Mouse (Mus musculus) olfactory bulb, adult 2 months (tissue): ENCODE results near the gene Oxtr. TPM values are rescaled to one million over a fixed set of nuclear protein-coding genes. Genes with fewer than 3 reads are reported as not detected.
A peak's percentile ranks its signal among the peaks of the same experiment; 100 is the strongest.

Experiments used
- H3K27ac ChIP-seq: fragments of 200-500 bp; 2 replicates; pipeline ENCODE4 v1.5.1; 2012; ENCODE audit warnings: low read depth, low read length; ENCODE audit not compliant: insufficient read depth
- H3K4me1 ChIP-seq: fragments of 200-500 bp; 2 replicates; pipeline ENCODE4 v1.6.1; 2012; ENCODE audit warnings: low read length; ENCODE audit not compliant: control insufficient read depth, insufficient read depth
- H3K4me3 ChIP-seq: fragments of 200-500 bp; 2 replicates; pipeline ENCODE4 v1.5.1; 2012; ENCODE audit warnings: mild to moderate bottlenecking, low read depth, low read length, moderate library complexity; ENCODE audit not compliant: insufficient read depth
- CTCF ChIP-seq: fragments of 200-500 bp; IDR thresholded peaks from 2 replicates; pipeline ENCODE4 v1.5.1; 2012; ENCODE audit warnings: low read depth, mild to moderate bottlenecking, low read length, moderate library complexity; ENCODE audit not compliant: insufficient read depth
- POLR2A ChIP-seq: fragments of 200-500 bp; IDR thresholded peaks from 2 replicates; pipeline ENCODE4 v1.6.1; 2012; ENCODE audit warnings: mild to moderate bottlenecking, low read depth, low read length, moderate library complexity; ENCODE audit not compliant: insufficient read depth
- WGBS: fragments of 180-500 bp; shearing (Covaris S2); methylation state at CpG from one replicate; pipeline ENCODE4 v1.1.7; 2018; 5-methylcytosine and 5-hydroxymethylcytosine counted together
- polyA plus RNA-seq: library from polyadenylated mRNA; stranded (reverse); fragments of >200 nt; gene quantifications from 2 replicates; pipeline ENCODE4 v1.2.4, GENCODE M21; 2012; ENCODE audit warnings: low replicate concordance; ENCODE audit not compliant: missing spikeins, insufficient read depth, insufficient read length

The Oxtr gene
- polyA plus RNA-seq, 1 experiment = not detected

DNA sequence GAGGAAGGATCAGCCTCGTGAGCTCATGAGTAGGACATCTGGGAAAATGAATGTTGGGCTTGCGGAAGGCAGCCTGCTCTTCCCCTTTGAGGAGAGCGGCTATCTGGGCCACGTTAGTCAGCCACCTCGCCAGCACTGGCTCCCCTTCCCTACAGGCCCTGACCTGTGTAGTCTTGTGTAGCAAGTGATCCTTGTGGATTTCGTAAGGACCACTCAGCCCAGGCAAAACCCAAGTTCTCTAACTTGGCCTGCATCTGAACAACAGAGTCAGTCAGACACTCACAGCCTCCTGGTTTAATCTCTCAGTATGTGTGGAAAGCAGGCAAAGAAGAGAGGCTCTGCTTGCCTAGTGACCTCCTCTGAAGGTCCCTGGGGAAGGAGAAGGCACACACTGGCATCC lies 2.9 kb upstream of the Oxtr start:
- no peak overlapping the region for H3K4me3 ChIP-seq
- H3K4me1 ChIP-seq = peaks cover 22% of the 10 kb centered on the region
- 91% methylated on average over 6 of the region's 6 CpGs for WGBS
- no peak overlapping the region for H3K27ac ChIP-seq
- no peak for TF ChIP-seq CTCF
- TF ChIP-seq POLR2A = no peak

DNA sequence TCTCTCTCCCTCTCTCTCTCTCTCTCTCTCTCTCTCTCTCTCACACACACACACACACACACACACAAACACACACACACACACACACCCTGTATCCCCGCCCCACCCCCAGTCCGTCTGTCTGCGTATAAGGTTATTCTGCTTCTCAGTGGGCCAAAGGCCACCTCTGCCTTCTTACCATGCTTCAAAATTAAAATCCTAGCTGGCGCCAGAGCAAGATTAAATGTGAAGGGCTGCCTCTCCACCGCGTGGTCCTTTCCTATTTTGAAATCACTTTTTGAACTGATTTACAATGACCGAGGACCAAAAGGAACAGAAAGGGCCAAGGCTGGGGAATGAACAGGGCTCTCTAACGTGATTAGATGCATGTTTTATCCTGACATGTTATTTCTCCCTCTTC lies 1.8 kb upstream of the Oxtr start:
- TF ChIP-seq CTCF (no peak), POLR2A (no peak)
- 74% methylated on average over 8 of the region's 8 CpGs for WGBS

DNA sequence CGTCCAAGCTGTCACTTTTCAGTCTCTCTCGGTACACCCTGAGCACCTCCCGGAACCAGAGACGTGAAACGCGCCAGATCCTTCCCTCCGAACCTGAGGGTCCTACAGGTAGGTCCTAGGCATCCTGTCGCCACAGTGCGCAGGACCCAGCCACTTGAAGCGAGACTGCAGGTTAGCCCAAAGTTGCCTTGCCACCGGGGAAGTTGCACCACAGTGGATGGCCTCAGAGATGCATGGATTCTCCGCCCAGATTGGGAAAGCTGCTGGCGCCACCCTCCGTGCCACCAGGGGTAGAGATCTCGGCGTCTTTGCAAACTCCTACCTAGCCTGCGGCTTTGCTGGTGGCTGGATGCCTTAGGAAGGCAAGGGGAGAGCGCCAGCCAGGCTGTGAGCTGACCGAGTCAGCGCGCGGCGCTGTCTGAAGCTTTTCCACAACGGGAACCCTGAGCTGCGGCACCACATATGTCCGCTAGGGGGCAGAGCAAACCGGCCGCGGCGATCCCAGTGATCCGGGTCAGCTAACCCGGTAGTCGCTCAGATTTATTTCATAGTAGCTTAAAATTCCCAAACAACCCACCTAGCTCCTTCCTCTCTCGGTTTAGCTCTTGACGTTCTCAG lies 991 bp upstream of the Oxtr start:
- WGBS = under 1% methylated on average over 35 of the region's 35 CpGs
- Histone ChIP-seq H3K4me3 (peak overlapping the region; percentile 50), H3K27ac (no peak overlapping the region), H3K4me1 (peaks cover 22% of the 10 kb centered on the region)
- TF ChIP-seq CTCF = peak; percentile 78; the same call in 1 of the 2 replicates
- TF ChIP-seq POLR2A = no peak

More for the DNA sequence above, 1.8 kb upstream of the Oxtr start:
- no peak overlapping the region for H3K4me3 ChIP-seq
- no peak overlapping the region for H3K27ac ChIP-seq
- peaks cover 22% of the 10 kb centered on the region for H3K4me1 ChIP-seq

DNA sequence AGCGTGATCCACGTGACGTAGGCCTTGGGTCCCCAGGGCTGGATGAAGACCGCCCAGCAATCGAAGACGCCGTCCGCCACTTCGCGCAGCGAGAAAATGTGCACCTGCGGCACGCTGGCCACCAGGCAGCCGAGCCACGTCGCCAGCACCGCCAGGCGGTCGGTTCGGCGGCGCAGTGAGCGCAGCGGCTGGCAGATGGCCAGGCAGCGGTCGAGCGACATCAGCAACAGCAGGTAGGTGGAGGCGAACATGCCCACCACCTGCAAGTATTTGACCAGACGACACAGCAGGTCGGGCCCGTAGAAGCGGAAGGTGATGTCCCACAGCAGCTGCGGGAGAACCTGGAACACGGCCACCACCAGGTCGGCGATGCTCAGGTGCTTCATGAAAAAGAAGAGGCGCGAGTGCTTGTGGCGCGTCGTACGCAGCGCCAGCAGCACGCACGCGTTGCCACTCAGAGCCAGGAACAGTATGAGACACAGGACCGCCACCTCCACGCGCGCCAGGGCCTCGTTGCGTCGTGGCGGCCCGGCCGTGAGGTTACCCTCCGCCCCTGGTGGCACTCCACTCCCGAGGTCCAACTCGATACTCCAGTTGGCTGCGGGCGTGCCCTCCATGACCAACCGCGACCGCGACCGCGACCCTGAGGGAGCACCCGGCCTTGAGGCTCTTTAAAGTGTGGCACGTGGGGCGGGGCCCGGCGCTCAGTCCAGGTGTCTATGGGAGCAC lies 398 bp downstream of the Oxtr start:
- WGBS = 4% methylated on average over 72 of the region's 72 CpGs
- H3K27ac ChIP-seq = no peak overlapping the region
- TF ChIP-seq POLR2A (no peak), CTCF (no peak)
- H3K4me3 ChIP-seq = peak overlapping the region; percentile 38
- peaks cover 20% of the 10 kb centered on the region for H3K4me1 ChIP-seq

DNA sequence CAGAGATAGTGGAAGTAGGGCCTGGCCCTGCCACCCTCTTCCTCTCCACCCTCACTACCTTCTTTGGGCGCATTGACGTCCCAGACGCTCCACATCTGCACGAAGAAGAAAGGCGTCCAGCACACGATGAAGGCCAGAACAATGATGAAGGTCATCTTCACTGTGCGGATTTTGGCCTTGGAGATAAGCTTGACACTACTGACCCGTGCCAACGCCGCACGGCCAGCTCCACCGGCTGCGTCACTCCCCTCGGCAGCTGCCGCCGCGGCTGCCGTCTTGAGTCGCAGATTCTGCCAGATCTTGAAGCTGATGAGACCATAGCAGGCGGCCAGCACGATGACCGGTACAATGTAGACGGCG lies 942 bp downstream of the Oxtr start:
- TF ChIP-seq POLR2A = no peak
- no peak for TF ChIP-seq CTCF
- 35% methylated on average over 24 of the region's 24 CpGs for WGBS
- Histone ChIP-seq H3K4me3 (peak overlapping the region; percentile 38), H3K4me1 (peaks cover 20% of the 10 kb centered on the region), H3K27ac (no peak overlapping the region)

DNA sequence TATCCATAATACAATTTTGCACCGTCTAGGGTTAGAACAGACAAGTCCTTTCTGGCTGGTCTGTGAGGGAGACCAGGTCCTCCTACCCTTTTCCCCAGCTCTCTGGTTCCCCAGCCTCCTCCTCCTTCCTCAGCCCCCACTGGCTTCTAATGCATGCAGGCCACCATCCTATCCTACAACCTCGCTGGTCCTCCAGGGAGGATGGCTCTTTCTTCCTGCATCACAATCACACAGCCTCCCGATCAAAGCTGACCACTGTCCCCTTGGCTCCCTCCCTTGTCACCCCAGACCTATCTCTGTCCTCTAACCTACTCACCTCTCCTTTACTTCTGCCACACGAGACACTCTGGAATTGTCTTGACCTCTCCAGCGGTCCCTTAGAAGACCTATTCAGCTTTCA lies 1.8 kb downstream of the Oxtr start:
- WGBS = 93% methylated on average over 5 of the region's 5 CpGs
- Histone ChIP-seq H3K27ac (no peak overlapping the region), H3K4me3 (no peak overlapping the region), H3K4me1 (peaks cover 20% of the 10 kb centered on the region)
- TF ChIP-seq CTCF = no peak
- no peak for TF ChIP-seq POLR2A

DNA sequence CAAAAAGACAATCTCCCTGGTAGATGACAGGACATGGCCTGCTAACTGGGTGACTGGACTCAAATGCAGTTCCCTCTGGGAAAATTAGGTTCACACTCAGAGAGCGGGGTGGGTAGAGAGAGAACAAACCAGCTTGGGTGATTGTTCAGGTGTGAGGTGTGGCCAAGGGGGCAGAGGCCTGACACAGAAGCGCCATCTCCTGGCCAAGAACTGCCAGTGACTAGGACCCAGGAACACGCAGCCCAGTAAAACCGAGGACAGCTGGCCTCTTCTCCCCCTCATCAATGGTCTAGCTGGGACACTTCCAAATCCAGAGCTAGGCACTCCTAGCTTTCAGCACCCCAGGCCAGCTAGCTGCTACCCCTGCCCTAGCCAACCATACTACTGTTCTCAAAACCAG lies 5.4 kb downstream of the Oxtr start:
- H3K4me1 ChIP-seq = peaks cover 7% of the 10 kb centered on the region
- no peak overlapping the region for H3K27ac ChIP-seq
- no peak overlapping the region for H3K4me3 ChIP-seq
- TF ChIP-seq CTCF (peak; percentile 45; the same call in 1 of the 2 replicates), POLR2A (no peak)
- 35% methylated on average over 4 of the region's 4 CpGs for WGBS

DNA sequence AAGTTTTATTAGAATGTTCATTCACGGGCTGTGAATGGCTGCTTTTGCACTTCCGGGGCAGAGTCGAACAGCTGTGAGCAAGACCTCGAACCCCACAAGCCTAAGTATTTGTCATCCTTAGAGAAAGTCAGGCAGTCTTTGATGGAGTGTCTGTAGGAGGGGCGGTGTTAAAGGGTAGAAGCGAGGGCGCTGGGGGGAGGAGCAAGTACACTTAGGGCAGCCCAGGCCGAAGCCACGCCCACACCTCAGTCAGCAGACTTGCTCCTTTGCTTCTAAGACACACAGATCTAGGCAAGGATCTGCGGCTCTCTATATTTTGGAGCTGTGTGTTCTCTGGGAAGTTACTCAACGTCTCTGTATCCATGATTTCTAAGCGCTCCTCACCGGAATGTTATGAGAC lies 9.9 kb downstream of the Oxtr start:
- 65% methylated on average over 13 of the region's 13 CpGs for WGBS
- TF ChIP-seq CTCF = no peak
- TF ChIP-seq POLR2A = no peak
- Histone ChIP-seq H3K4me1 (no peaks in the 10 kb centered on the region), H3K4me3 (no peak overlapping the region), H3K27ac (no peak overlapping the region)

DNA sequence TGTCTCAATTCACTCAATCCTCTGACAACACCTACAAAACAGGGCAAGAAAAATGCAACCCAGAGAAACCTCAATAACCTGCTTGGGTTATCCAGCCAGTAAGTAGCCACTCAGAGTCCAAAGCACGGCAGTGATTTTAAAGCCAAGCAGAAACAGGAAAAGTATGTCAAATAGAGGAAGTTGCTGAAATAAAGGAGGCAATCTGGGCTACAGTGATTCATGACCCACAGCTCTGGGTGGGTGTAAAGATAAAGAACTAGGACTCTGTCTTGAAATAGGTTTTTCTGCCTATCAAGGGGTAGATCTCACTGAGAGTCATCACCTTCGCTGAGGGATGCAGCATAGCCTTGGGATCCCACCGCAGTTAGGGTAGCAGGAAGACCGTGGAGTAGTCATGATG lies 18.1 kb downstream of the Oxtr start:
- H3K4me3 ChIP-seq = no peak overlapping the region
- WGBS = 94% methylated on average over 4 of the region's 4 CpGs
- H3K27ac ChIP-seq = no peak overlapping the region
- no peaks in the 10 kb centered on the region for H3K4me1 ChIP-seq
- no peak for TF ChIP-seq POLR2A

DNA sequence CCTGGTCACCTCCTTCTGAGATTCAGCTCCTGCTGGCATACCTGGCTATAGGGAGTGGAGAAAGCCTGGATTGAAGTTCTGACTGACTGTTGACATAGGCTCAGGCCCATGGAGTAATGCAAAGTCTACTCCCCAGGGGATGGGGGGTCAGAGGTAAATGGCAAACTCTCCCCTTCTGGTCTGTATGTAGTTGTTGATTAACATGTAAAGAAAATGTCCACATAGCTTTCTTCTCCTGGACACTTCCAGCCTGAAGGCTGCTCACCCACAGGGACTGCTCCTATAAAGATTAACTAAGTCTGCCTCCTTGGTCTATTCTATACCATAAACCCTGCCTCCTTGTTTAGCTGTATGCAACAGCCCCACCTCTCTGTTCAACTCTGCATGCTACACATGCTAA lies 23.7 kb downstream of the Oxtr start:
- Histone ChIP-seq H3K4me3 (no peak overlapping the region), H3K4me1 (peaks cover 3% of the 10 kb centered on the region), H3K27ac (no peak overlapping the region)
- TF ChIP-seq POLR2A (no peak), CTCF (no peak)
